32 mouse cellular contexts compared by ENCODE assay signal in genomic region chr2:26531829-26532228, GRCm38 (mm10). TPM values are rescaled to one million over a fixed set of nuclear protein-coding genes. Genes with fewer than 3 reads are reported as not detected.
DNase-seq lines count a peak whose midpoint lies in the region; ATAC-seq and TF ChIP-seq lines count a peak whose summit lies in the region.
"Had no signal": no experiment of that assay in that cellular context is flagged by ENCODE, and none has a peak within 500 bp of the region (broad histone marks: within the 10 kb centered on the region; RNA-seq: fewer than 3 reads in every experiment).

No protein-coding gene starts in this region.

- no peaks in the 10 kb centered on the region for H3K79me3 ChIP-seq in C2C12 (ENCODE audit: low read depth)

- H3K4me3 ChIP-seq in hindbrain, embryonic 13.5 days, result no peak overlapping the region
- H3K4me3 ChIP-seq in hindbrain, embryonic 16.5 days (ENCODE audit: low read length), result no peak overlapping the region
- H3K4me3 ChIP-seq in C2C12 (ENCODE audit: insufficient read depth, poor library complexity, severe bottlenecking), result no peak overlapping the region
- H3K4me3 ChIP-seq: embryonic facial prominence, embryonic 15.5 days; heart, embryonic 10.5 days; limb, embryonic 10.5 days; liver, embryonic 15.5 days; lung, embryonic 15.5 days; megakaryocyte, embryonic 14.5 days; stomach, embryonic 15.5 days had no signal

- no peaks in the 10 kb centered on the region for H3K79me2 ChIP-seq in C2C12 (ENCODE audit: control insufficient read depth, insufficient read depth)

- H3K27ac ChIP-seq in hindbrain, embryonic 13.5 days, result 0 out of 2 replicates have a peak overlapping the region, but pooled peaks have one; percentile 85
- no peak overlapping the region for H3K27ac ChIP-seq in hindbrain, embryonic 16.5 days (ENCODE audit: low read depth, low read length)
- H3K27ac ChIP-seq: embryonic facial prominence, embryonic 15.5 days; heart, embryonic 10.5 days; kidney, postnatal 0 days; limb, embryonic 10.5 days; liver, embryonic 15.5 days; lung, embryonic 15.5 days; stomach, embryonic 15.5 days had no signal

- no peak for ATAC-seq in hindbrain, embryonic 13.5 days (ENCODE audit: low FRiP score)
- ATAC-seq in hindbrain, embryonic 16.5 days, result no peak
- ATAC-seq: forebrain, postnatal 0 days had no signal

- no peak for TF ChIP-seq CTCF in C2C12 (IDR thresholded peaks at IDR 0.05; ENCODE audit: control insufficient read depth, insufficient read depth, insufficient read length)

- H3K36me3 ChIP-seq in hindbrain, embryonic 13.5 days, result no peaks in the 10 kb centered on the region
- H3K36me3 ChIP-seq in hindbrain, embryonic 16.5 days (ENCODE audit: control insufficient read depth, insufficient read depth, low read length), result no peaks in the 10 kb centered on the region
- no peaks in the 10 kb centered on the region for H3K36me3 ChIP-seq in C2C12 (ENCODE audit: control insufficient read depth, insufficient read depth)
- H3K36me3 ChIP-seq: embryonic facial prominence, embryonic 15.5 days; G1E; heart, embryonic 10.5 days; limb, embryonic 10.5 days; liver, embryonic 15.5 days; lung, embryonic 15.5 days; stomach, embryonic 15.5 days had no signal

- DNase-seq in 3T3-L1 (ENCODE audit: low read depth, low spot score), result peak; percentile 80
- peak; percentile 44 for DNase-seq in fibroblast of lung, adult 2 months (ENCODE audit: low read depth)
- DNase-seq in right cerebral cortex, postnatal 36 days (ENCODE audit: low spot score in 2 of 2), result no peak
- no peak for DNase-seq in layer of hippocampus, adult 8-10 months (ENCODE audit: low spot score in 2 of 2)
- DNase-seq: adrenal gland, postnatal 25 days; cerebellum, adult 9-11 months; forebrain, postnatal 0 days; kidney, adult 2 months; liver; lung, postnatal 36 days; right cerebral cortex, postnatal 4 days; thymus, postnatal 25 days had no signal

- H3ac ChIP-seq in C2C12 (ENCODE audit: control insufficient read depth, insufficient read length, low read depth), result no peak overlapping the region

- H3K4me1 ChIP-seq in hindbrain, embryonic 13.5 days (replicated peaks), result peaks cover 56% of the 10 kb centered on the region
- H3K4me1 ChIP-seq in hindbrain, embryonic 16.5 days (ENCODE audit: control insufficient read depth, insufficient read depth, low read depth, low read length), result peaks cover 24% of the 10 kb centered on the region

- H3K9ac ChIP-seq in hindbrain, embryonic 13.5 days, result no peak overlapping the region
- no peak overlapping the region for H3K9ac ChIP-seq in hindbrain, embryonic 16.5 days (ENCODE audit: low read depth, low read length)
- H3K9ac ChIP-seq: embryonic facial prominence, embryonic 15.5 days; forebrain, postnatal 0 days; liver, embryonic 15.5 days; lung, embryonic 15.5 days; stomach, embryonic 15.5 days had no signal

- 50% methylated on average over 6 of the region's 6 CpGs for WGBS in hindbrain, embryonic 13.5 days
- WGBS in hindbrain, embryonic 16.5 days, result 49% methylated on average over 6 of the region's 6 CpGs

- no peaks in the 10 kb centered on the region for H3K27me3 ChIP-seq in hindbrain, embryonic 13.5 days
- H3K27me3 ChIP-seq in hindbrain, embryonic 16.5 days (replicated peaks; ENCODE audit: control insufficient read depth, insufficient read depth, low read length), result no peaks in the 10 kb centered on the region
- no peaks in the 10 kb centered on the region for H3K27me3 ChIP-seq in C2C12 (ENCODE audit: control insufficient read depth, insufficient read depth, insufficient read length)
- H3K27me3 ChIP-seq: embryonic facial prominence, embryonic 15.5 days; liver, embryonic 15.5 days; lung, embryonic 15.5 days; stomach, embryonic 15.5 days had no signal

- H3K9me3 ChIP-seq in hindbrain, embryonic 13.5 days, result no peaks in the 10 kb centered on the region
- H3K9me3 ChIP-seq in hindbrain, embryonic 16.5 days (ENCODE audit: control insufficient read depth, low read length), result no peaks in the 10 kb centered on the region
- H3K9me3 ChIP-seq: embryonic facial prominence, embryonic 15.5 days; heart, embryonic 10.5 days; limb, embryonic 10.5 days; liver, embryonic 15.5 days; lung, embryonic 15.5 days; megakaryocyte, embryonic 14.5 days; stomach, embryonic 15.5 days had no signal

- no peak overlapping the region for H3K4me2 ChIP-seq in hindbrain, embryonic 13.5 days
- H3K4me2 ChIP-seq in hindbrain, embryonic 16.5 days (ENCODE audit: low read length), result no peak overlapping the region
- H3K4me2 ChIP-seq: embryonic facial prominence, embryonic 15.5 days; liver, embryonic 15.5 days; lung, embryonic 15.5 days; stomach, embryonic 15.5 days had no signal

TF ChIP-seq in C2C12, 6 proteins besides CTCF, POLR2A, EP300 and RAD21:
- TF ChIP-seq MYOD1 (IDR thresholded peaks at IDR 0.05; ENCODE audit: control insufficient read depth, insufficient read length, low read depth) (peak; percentile 95), MYOG (IDR thresholded peaks at IDR 0.05; ENCODE audit: control insufficient read depth, extremely low read depth, insufficient read length) (no peak), FOSL1 (IDR thresholded peaks at IDR 0.05; ENCODE audit: insufficient read depth, low read length, poor library complexity, severe bottlenecking) (peak; percentile 76), CEBPB (IDR thresholded peaks at IDR 0.05; ENCODE audit: low read depth) (no peak), USF1 (IDR thresholded peaks at IDR 0.05; ENCODE audit: low read depth) (no peak), MAX (IDR thresholded peaks at IDR 0.05) (peak; percentile 89)

RNA-seq across cellular contexts. Expression of gene Notch1, which starts 15.4 kb away (rescaled TPM):
- polyA plus RNA-seq in hindbrain, embryonic 13.5 days (2015; fragmentation: Nextera tagmentation; extraction: Ambion mirVana), result 17.5 and 19.2 TPM in 2 replicates
- 13.3 and 15.1 TPM in 2 replicates for polyA plus RNA-seq in hindbrain, embryonic 16.5 days (2015; fragmentation: Nextera tagmentation; extraction: Ambion mirVana)
- 4.5 TPM for polyA plus RNA-seq in C2C12 (2012; fragmentation: generic; extraction: Trizol)
- total RNA-seq in layer of hippocampus, adult 8-10 months (2022), result 10 to 100 TPM; 31.0 to 36.2 (median 34.2) TPM

RNA-seq across cellular contexts. Expression of gene Egfl7, which starts 48.0 kb away (rescaled TPM):
- polyA plus RNA-seq in hindbrain, embryonic 13.5 days (2015; fragmentation: Nextera tagmentation; extraction: Ambion mirVana), result 72.2 and 78.9 TPM in 2 replicates
- polyA plus RNA-seq in hindbrain, embryonic 16.5 days (2015; fragmentation: Nextera tagmentation; extraction: Ambion mirVana), result 75.4 and 76.2 TPM in 2 replicates
- 5.6 TPM for polyA plus RNA-seq in C2C12 (2012; fragmentation: generic; extraction: Trizol)
- 10 to 100 TPM; 62.4 to 90.7 (median 72.7) TPM for total RNA-seq in layer of hippocampus, adult 8-10 months (2022)
- total RNA-seq: monocyte, adult 5-6 weeks had no signal

RNA-seq across cellular contexts. Expression of gene Gm20532, which starts 54.6 kb away (rescaled TPM):
- not detected in 2 replicates for polyA plus RNA-seq in hindbrain, embryonic 13.5 days (2015; fragmentation: Nextera tagmentation; extraction: Ambion mirVana)
- not detected in 2 replicates for polyA plus RNA-seq in hindbrain, embryonic 16.5 days (2015; fragmentation: Nextera tagmentation; extraction: Ambion mirVana)
- not detected for polyA plus RNA-seq in C2C12 (2012; fragmentation: generic; extraction: Trizol)
- total RNA-seq in layer of hippocampus, adult 8-10 months (2022), result not detected
- total RNA-seq: adrenal gland, postnatal 25 days; common myeloid progenitor, adult 5-6 weeks; forebrain, postnatal 0 days; G1E; gastrocnemius, postnatal 4 days; hematopoietic stem cell, adult 5-6 weeks; layer of hippocampus, postnatal 14 days; monocyte, adult 5-6 weeks had no signal
- polyA plus RNA-seq: embryonic facial prominence, embryonic 15.5 days; forebrain, postnatal 0 days; G1E; heart, embryonic 10.5 days; heart, embryonic 16.5 days; intestine, embryonic 14.5 days; kidney, adult 2 months; kidney, postnatal 0 days; limb, embryonic 10.5 days; liver, embryonic 15.5 days; lung, embryonic 15.5 days; neural tube, embryonic 11.5 days; stomach, embryonic 15.5 days had no signal

Comparison
In these comparisons a context has a peak if more than half of its experiments do, and no peak if none do; other contexts are left out.
1. DNase-seq: peak in 3T3-L1 (single experiment) and fibroblast of lung, adult 2 months (single experiment); none in right cerebral cortex, postnatal 36 days (0 of 2) and layer of hippocampus, adult 8-10 months (0 of 2).
2. RNA of gene Egfl7, which starts 48.0 kb away (polyA plus RNA-seq): 72.2 to 78.9 TPM in hindbrain, embryonic 13.5 days and 75.4 to 76.2 TPM in hindbrain, embryonic 16.5 days; 5.6 TPM in C2C12 (single experiment); every median in the first group is over 10 times any median in the second.